Mouse (Mus musculus) gastrocnemius, postnatal 10 days (tissue): ENCODE results near the gene 4933402D24Rik. TPM values are rescaled to one million over a fixed set of nuclear protein-coding genes. Genes with fewer than 3 reads are reported as not detected.

Experiments used
- DNase-seq: peaks from one replicate; pipeline ENCODE4 v3.0.0; 2021; ENCODE audit warnings: mixed read lengths
- long read RNA-seq, 2 experiments: library from polyadenylated mRNA; stranded (forward); transcript quantifications; one replicate each; pipeline ENCODE4 v2.0.0; 2021
- total RNA-seq, 2 experiments: library from RNA; stranded (reverse); gene quantifications; 2 replicates each; pipeline ENCODE4 v1.2.3; 2021

The 4933402D24Rik gene
- not detected for total RNA-seq
- long read RNA-seq, experiment 1, result 0 reads
- long read RNA-seq, experiment 2, result 0 reads

DNA sequence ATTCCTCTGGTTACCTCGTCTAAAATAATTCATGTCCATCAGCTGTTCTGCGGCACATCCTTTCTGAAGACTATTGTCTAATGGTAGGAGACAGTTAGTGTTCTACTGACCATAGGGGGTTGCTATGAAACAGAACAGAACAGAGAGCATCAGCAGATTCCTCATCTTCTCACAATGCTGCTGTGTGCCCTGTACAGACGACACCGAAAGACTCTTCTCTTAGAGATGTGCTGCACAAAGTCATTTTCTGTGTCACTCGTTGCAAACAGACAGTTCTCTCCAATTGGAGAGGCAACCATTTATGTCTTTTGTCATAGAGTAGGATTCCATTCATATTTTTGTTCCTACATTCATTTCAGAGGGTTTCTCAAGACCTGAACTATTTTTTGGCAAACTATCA, at the start of gene 4933402D24Rik:
TSS of gene 4933402D24Rik (minus strand) at position 101 of the 400 bp plus-strand sequence.
- no peak for DNase-seq

DNA sequence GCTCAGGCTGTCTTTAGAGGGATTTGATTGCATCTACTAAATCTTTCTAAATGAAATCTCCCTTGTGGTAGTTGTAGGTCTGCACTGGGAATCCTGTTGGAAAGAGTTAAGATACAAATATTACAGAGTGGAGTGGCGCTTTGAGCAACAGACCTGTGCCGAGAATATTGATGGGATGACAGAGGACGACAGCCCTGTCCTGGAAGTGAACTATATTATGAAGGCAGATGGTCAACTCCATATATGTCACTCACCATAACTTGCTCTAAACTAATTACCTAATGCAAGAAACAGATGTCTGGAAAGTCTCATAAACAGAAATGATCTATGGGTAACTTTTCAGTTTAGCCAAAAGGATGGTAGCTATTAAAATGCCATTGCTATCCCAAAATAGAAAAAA, 39.5 kb upstream of the 4933402D24Rik start:
- no peak for DNase-seq

DNA sequence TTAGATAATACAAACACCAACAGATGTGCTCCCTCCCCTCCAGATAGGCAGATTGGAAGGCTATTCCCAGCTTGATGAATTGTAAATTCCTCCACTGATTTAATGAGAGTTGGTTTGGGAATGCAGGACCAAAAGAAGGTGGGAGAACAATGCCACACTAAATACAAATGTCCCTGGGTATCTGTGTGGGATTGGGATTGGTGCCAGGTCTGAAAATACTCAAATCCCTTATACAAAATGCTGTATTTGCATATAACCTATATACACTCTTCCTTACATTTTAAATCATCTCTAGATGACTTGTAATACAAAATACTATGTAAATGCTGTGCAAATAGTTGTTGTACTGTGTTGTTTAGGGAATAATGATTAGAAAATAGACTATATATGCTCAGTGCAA, 36.0 kb upstream of the 4933402D24Rik start:
- DNase-seq, result no peak

DNA sequence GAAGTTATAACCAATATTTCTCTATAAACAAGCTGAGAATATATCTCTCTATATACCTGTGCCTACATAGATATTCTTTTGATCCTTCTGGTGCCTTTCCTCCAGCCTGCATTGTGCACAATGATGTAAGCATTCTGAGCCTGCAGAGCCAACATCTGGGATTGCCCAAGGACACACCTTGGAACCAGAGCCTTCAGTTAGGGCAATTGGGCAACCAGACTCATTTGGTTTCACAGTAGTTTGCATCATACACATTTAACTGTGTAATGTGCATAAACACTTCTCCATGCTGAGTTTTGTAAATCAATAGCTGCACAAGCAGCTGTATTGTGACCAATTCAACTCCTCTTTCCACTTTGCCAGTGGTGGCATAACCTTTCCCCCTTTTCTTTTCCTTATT, 25.3 kb upstream of the 4933402D24Rik start:
- DNase-seq, result no peak

DNA sequence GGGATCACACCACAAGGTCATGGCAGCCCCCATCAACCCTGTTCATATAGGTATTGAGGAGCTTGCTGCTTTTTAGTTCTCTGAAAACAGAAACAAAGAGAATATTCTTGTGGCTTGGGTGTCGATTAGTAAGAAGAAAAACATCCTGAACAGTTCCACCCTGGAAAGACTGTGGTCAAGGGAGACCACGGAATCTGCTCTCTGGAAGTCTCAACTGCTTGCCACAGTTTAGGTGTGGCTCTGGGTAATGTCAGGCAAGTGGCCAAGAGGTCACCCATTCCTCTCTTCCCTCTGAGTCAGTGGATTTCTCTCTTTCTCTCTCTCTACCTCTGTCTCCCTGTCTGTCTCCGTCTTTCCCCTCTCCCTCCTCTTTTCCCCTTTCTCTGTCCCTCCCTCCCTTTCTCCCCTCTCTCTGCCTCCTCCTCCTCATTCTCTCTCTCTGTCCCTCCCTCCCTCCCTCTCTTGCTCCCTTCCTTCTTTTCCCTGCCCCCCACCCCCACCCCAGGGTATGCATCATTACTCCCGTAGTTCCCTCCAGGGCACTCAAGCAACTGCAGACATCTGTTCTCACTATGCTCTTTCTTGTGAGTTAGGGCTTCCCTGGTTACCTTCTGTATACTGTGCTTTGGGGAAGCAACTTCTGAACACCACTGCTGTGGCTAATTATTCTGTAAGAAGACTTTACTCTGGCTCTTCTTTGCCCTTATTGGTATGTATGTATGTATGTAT, 8.0 kb upstream of the 4933402D24Rik start:
- DNase-seq, result no peak

DNA sequence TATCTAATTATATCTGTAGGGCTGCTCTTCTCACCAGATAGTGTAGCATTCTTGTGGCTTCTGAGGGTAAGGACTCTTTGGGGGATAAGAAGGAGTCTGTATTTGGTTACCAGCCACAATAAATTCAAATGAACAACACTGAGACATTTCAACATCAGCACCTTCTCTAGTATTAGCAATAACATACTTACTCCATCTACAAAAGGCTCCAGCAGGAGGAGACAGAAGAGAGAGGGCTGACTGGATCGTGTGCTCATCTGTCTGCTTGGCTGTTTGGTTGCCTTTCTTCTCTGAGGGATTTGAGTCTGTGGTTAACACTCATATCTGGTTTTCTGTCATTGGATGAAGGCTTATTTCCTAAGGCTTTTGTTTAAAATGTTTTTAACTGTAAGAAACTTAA, 7.3 kb upstream of the 4933402D24Rik start:
- DNase-seq, result no peak

DNA sequence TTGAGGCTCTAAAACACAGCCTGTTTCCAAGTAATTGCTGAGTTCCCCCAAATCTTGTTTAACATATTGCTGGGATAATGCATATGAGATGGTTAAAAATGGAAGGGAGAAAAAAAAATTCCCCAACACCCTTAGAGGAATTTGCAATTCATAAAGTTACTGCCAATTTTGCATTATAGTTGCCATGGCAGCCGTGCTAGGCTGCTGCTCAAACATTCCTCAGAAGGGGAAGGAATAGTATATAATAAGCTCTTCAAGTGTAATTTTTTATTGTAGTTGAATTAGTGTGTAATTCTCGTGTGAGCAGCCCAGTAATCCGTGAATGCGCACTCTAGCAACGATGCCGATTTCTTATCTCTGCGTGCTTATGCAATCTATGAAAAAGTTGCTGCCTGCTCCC, 1.2 kb upstream of the 4933402D24Rik start:
- no peak for DNase-seq

DNA sequence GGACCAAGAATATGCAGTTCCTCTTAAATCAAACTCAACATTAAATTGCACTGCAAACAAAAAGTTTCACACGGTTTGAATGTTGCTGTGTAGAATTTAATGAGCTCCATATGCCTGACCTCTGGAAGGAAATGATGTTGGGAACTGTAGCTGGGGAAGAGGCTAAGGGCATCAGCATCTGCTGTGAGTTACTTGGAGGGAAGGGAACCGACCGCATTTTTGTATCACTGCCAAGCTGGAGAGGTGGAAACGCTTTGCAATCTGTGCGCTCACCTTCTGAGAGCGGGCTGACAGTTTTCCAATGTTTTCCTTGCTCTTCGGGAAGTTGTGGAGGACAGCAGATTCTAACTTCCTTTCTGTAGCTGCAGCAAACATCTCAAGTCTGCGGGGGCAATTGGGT, 955 bp downstream of the 4933402D24Rik start:
- DNase-seq, result no peak

DNA sequence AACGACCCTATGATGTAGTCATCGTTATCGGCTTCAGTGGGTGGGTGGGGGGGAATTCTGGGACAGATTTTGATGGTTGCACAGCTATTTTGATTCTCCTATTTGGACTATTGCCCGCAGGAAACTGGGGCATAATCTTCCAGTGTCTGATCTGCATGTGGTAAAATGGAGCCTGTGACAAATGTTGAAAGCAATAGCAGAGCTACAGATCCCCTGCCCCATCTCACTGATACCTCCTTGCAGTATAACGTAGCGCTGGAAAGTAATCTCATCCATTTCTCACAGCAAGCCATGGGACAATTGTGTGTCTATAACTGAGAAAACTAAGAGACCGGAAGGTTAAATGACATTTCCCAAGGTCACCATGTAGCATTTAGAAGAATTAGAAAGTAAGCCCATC, 4.7 kb downstream of the 4933402D24Rik start:
- DNase-seq, result no peak

DNA sequence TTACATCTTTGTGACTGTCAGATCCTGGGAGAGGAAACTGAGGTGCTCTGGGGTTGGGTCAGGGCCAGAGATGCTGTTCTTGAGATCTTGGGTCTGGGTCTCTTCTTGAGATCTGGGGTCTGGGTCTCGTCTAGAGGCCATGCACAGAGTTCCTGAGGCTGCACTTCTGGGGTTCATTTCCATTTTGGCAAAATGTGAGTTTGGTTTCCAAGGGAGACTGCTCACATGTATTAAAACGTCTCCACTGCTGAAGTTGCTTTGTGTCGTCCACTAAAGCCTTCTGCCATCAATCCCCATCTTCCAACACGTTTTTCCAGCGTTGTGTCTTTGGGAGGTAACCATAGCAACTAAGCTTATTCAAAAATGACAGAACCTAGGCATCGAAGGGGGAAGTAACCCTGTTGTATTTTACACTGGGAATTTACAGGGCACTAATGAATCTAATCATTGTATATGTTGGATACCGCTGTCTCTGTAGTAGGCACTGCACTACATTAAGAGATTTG, 5.1 kb downstream of the 4933402D24Rik start:
- DNase-seq, result no peak

DNA sequence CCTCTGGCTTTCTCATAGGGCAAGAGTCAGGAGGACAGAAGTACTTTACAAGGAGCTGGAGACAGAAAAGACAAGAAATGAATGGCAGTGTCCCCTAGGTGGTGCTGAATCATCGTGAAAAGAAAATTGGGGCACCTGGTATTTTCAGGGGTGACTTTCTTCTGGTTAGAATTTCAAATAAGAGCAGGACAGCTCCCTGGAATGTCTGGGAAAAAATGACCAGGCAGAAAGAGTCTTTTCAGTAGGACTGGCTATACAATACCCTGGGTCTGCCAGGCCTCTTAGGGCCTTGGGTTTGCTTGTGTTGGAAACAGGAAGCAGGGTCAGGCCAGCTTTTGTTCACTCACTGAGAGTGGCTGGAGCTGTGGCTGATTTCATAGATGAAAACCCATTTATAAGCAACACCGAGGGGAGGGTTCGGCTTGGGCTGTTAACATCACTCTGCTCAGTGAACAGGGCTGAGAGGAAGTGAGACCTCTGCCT, 5.8 kb downstream of the 4933402D24Rik start:
- peak; percentile 5 for DNase-seq

DNA sequence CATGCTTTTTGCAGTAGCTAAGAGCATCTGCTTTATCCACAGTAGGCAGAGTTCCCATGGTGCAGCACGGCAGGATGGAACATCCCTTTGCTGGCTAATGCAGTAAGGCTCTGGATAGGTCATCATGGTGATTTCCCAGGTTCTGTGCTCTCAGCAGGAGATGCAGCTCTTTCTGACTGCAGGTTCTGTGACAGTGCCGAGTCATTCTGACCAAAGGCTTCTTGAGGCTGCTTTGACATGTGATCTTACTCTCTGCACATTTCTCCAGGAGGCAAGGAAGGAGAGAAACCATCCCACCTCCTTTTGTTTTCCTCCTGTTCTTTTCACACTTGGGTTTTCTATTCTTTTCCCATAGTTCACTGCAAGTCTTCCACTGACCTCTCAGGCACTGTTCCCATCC, 13.1 kb downstream of the 4933402D24Rik start:
- no peak for DNase-seq

DNA sequence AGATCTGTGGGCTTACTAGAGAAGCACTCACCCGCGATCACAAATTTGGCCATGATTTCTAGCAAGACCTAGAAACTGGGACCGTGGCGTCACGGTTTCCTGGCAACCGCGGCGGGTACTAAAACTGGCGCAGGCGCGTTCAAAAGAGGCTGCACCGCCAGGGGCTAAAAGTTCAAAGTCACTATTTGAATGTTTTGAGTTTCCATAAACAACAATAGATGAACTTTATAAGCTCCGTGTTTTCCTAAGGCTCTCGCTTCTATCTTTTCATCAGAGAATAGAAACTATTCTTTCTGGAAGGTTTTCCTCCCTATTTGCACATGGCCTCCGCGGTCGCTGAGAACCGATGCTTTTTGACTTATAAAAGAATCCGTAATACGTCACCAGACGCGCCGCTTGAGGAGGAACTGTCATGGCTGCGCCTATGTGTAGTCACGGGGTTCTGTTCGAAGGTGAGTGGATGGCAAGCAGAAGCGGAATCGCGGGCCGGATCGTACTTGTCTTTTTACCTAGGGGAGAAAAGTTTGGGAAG, 38.8 kb downstream of the 4933402D24Rik start, which contains the start of the genes Mdh1b and Fastkd2:
TSS of gene Mdh1b (minus strand) at position 79 of the 532 bp plus-strand sequence.
TSS of gene Fastkd2 (plus strand) at position 375 of the 532 bp plus-strand sequence.
- peak; percentile 78 for DNase-seq

DNA sequence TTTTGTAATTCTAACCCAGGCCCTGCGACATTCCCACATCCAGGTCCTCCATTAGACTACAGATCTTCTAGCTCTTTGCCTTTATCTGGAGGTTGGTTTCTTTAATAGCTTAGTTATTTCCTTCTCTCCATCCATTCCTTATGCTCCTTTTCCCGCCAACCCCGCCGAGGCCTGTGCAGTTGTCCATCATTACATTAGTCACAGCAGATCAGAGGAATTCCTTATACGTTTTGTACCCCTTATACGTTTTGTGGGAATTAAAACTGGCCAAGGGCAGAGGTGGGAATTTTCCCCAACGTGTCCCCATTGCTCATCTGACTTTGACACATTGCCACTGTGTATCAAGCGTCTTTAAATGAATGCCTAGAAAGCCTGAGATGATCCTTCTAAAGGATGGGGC, 39.3 kb downstream of the 4933402D24Rik start:
- DNase-seq, result no peak

DNA sequence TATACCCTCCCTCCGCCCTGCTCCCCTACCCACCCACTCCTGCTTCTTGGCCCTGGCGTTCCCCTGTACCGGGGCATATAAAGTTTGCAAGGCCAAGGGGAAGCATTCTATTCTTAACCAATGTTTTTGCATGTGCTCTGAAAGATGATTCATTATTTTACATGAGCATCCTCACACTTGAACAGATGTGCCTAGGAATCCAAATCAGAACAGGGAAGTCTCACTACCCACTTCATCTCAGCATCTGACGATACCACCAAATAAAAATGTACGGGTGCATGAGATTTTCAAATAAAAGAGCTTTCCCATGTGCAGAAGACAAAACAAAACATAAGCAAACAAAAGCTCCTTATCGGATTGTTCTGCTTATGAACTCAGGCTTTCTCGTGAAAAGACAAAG, 48.9 kb downstream of the 4933402D24Rik start:
- no peak for DNase-seq

DNA sequence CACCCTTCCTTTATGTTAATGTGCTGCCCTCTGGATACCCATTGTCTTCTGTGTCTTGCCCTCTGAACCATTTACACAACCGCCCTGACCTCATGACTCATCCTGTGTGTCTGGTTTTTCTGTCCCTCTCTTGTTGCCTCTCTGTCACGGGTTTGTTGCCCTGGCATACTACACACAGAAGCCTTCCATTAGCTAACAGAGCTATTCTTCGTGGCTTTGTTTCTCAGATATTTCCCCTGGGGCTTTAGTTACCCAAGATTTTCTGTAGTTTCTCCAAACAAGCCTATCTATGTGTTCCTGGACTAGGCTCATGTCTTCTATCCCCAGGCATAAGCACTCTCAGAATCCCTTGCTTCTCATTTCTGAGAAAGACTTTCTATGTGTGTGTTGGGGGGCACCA, 60.2 kb downstream of the 4933402D24Rik start:
- DNase-seq, result no peak

DNA sequence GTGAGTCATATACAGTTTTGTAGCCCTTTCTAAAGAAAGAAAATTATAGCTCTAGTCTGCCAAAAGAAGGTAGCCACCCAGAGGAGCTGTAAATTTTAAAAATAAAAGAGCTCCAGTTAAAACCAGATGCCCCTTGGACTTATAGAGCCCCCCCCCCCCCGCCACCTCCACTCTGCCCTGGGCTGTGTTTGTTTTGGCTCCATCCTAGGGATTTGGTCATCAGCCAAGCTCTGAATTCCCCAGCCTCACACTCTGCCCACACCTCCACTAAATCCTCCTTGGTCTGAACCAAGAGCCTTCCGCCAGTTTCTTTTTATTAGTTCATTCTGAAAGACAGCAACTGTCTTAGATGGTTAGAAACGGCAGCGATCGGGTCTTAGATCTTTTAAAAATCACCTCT, 63.3 kb downstream of the 4933402D24Rik start:
- DNase-seq, result no peak

Other genes with a start within 250 kb of the 4933402D24Rik start
- gene Gm39653, start 153.3 kb downstream of the 4933402D24Rik start, total RNA-seq, result not detected
- gene Dytn, start 82.3 kb downstream of the 4933402D24Rik start, total RNA-seq, result not detected
- not detected for gene Mdh1b, start 38.9 kb downstream of the 4933402D24Rik start, total RNA-seq
- 10 to 100 TPM; 17.3 to 20.6 TPM for gene Fastkd2, start 38.7 kb downstream of the 4933402D24Rik start, total RNA-seq